Mouse (Mus musculus): ENCODE data around the gene Bckdk. TPM values are rescaled to one million over a fixed set of nuclear protein-coding genes. Genes with fewer than 3 reads are reported as not detected.
"Not testable (repeated sequence)": the region's sequence is repeated elsewhere in the genome, so short reads cannot be mapped to it uniquely, and the experiment has no call there.

Gene Bckdk
- polyA plus RNA-seq, 1 experiment from 2014 or later, result 89.2 TPM

GRCm38 (mm10) chr7:127880431-127880830 is 23.5 kb upstream of the Bckdk start:
- Histone ChIP-seq H3K4me1 (peaks cover 31% of the 10 kb centered on the region), H3K27me3 (no peaks in the 10 kb centered on the region), H3K4me2 (no peak overlapping the region), H3K36me3 (replicated peaks) (peaks cover 77% of the 10 kb centered on the region), H3K27ac (no peak overlapping the region), H3K4me3 (replicated peaks) (no peak overlapping the region), H3K9me3 (no peaks in the 10 kb centered on the region), H3K9ac (no peak overlapping the region)
- WGBS, result 87% methylated on average over 12 of the region's 12 CpGs
- ATAC-seq (ENCODE audit: low FRiP score), result no peak

GRCm38 (mm10) chr7:127885951-127886350 is 17.9 kb upstream of the Bckdk start:
- H3K9ac ChIP-seq, result no peak overlapping the region
- H3K4me1 ChIP-seq, result peaks cover 22% of the 10 kb centered on the region
- H3K27me3 ChIP-seq, result no peaks in the 10 kb centered on the region
- H3K4me3 ChIP-seq (replicated peaks), result no peak overlapping the region
- no peaks in the 10 kb centered on the region for H3K9me3 ChIP-seq
- peaks cover 98% of the 10 kb centered on the region for H3K36me3 ChIP-seq (replicated peaks)
- H3K4me2 ChIP-seq, result no peak overlapping the region
- H3K27ac ChIP-seq, result no peak overlapping the region
- no peak for ATAC-seq (ENCODE audit: low FRiP score)
- 80% methylated on average over 6 of the region's 6 CpGs for WGBS

GRCm38 (mm10) chr7:127886551-127886950 is 17.3 kb upstream of the Bckdk start:
- ATAC-seq (ENCODE audit: low FRiP score), result no peak
- Histone ChIP-seq H3K9me3 (no peaks in the 10 kb centered on the region), H3K4me1 (peaks cover 22% of the 10 kb centered on the region), H3K4me3 (replicated peaks) (no peak overlapping the region), H3K9ac (no peak overlapping the region), H3K4me2 (no peak overlapping the region), H3K27ac (no peak overlapping the region), H3K36me3 (replicated peaks) (peaks cover 92% of the 10 kb centered on the region), H3K27me3 (no peaks in the 10 kb centered on the region)
- WGBS, result 93% methylated on average over 6 of the region's 6 CpGs

- Histone ChIP-seq H3K9ac (no peak overlapping the region), H3K9me3 (no peaks in the 10 kb centered on the region), H3K4me2 (no peak overlapping the region), H3K36me3 (replicated peaks) (peaks cover 85% of the 10 kb centered on the region), H3K27me3 (no peaks in the 10 kb centered on the region), H3K4me1 (peaks cover 22% of the 10 kb centered on the region), H3K27ac (no peak overlapping the region), H3K4me3 (replicated peaks) (no peak overlapping the region)
- ATAC-seq (ENCODE audit: low FRiP score), result no peak
- 86% methylated on average over 8 of the region's 8 CpGs for WGBS
Measured at GRCm38 (mm10) chr7:127887191-127887590, 16.7 kb upstream of the Bckdk start.

- no peak overlapping the region for H3K4me2 ChIP-seq
- H3K27ac ChIP-seq, result no peak overlapping the region
- no peaks in the 10 kb centered on the region for H3K9me3 ChIP-seq
- no peaks in the 10 kb centered on the region for H3K27me3 ChIP-seq
- peaks cover 79% of the 10 kb centered on the region for H3K36me3 ChIP-seq (replicated peaks)
- 85% methylated on average over 3 of the region's 3 CpGs for WGBS
- ATAC-seq (ENCODE audit: low FRiP score), result no peak
- H3K9ac ChIP-seq, result no peak overlapping the region
- H3K4me3 ChIP-seq (replicated peaks), result no peak overlapping the region
- H3K4me1 ChIP-seq, result peaks cover 16% of the 10 kb centered on the region
Measured at GRCm38 (mm10) chr7:127887781-127888180, 16.1 kb upstream of the Bckdk start.

- Histone ChIP-seq H3K9ac (no peak overlapping the region), H3K27ac (no peak overlapping the region), H3K27me3 (no peaks in the 10 kb centered on the region), H3K4me2 (no peak overlapping the region), H3K36me3 (replicated peaks) (peaks cover 75% of the 10 kb centered on the region), H3K4me1 (peaks cover 5% of the 10 kb centered on the region), H3K9me3 (no peaks in the 10 kb centered on the region), H3K4me3 (replicated peaks) (no peak overlapping the region)
- ATAC-seq (ENCODE audit: low FRiP score), result no peak
- WGBS, result 76% methylated on average over 3 of the region's 3 CpGs
Measured at GRCm38 (mm10) chr7:127888821-127889220, 15.1 kb upstream of the Bckdk start.

- no peaks in the 10 kb centered on the region for H3K9me3 ChIP-seq
- H3K27ac ChIP-seq, result no peak within 1 kb of the TSS
- no peak within 1 kb of the TSS for H3K4me2 ChIP-seq
- peaks cover 56% of the 10 kb centered on the region for H3K36me3 ChIP-seq (replicated peaks)
- no peak within 1 kb of the TSS for H3K9ac ChIP-seq
- no peak for ATAC-seq (ENCODE audit: low FRiP score)
- whole genome bisulfite sequencing, result 41% methylated on average over 4 of the region's 4 CpGs
- H3K4me1 ChIP-seq, result peaks cover 10% of the 10 kb centered on the region
- no peak within 1 kb of the TSS for H3K4me3 ChIP-seq (replicated peaks)
- H3K27me3 ChIP-seq, result no peaks in the 10 kb centered on the region
Measured at GRCm38 (mm10) chr7:127890798-127891197, 13.1 kb upstream of the Bckdk start, which contains the start of gene Prss53. Prss53 (minus strand) TSS chr7:127890970.

- H3K9ac ChIP-seq, result 0 out of 2 replicates have a peak overlapping the region, but pooled peaks have one; percentile 59
- peak overlapping the region; percentile 59; the same call in 1 of the 2 replicates for H3K4me3 ChIP-seq (replicated peaks)
- no peak overlapping the region for H3K27ac ChIP-seq
- WGBS, result 86% methylated on average over 5 of the region's 5 CpGs
- peaks cover 19% of the 10 kb centered on the region for H3K36me3 ChIP-seq (replicated peaks)
- ATAC-seq (ENCODE audit: low FRiP score), result no peak
- no peaks in the 10 kb centered on the region for H3K9me3 ChIP-seq
- 0 out of 2 replicates have a peak, but pooled peaks cover 2% of the 10 kb centered on the region for H3K27me3 ChIP-seq
- H3K4me1 ChIP-seq, result peaks cover 10% of the 10 kb centered on the region
- H3K4me2 ChIP-seq, result peak overlapping the region; percentile 82
Measured at GRCm38 (mm10) chr7:127894480-127894879, 9.4 kb upstream of the Bckdk start.

- H3K9ac ChIP-seq, result peak within 1 kb of the TSS; percentile 59
- H3K27me3 ChIP-seq, result 0 out of 2 replicates have a peak, but pooled peaks cover 2% of the 10 kb centered on the region
- peaks cover 9% of the 10 kb centered on the region; the same call in 1 of the 2 replicates for H3K36me3 ChIP-seq (replicated peaks)
- H3K27ac ChIP-seq, result peak within 1 kb of the TSS; percentile 75
- H3K9me3 ChIP-seq, result no peaks in the 10 kb centered on the region
- WGBS, result under 1% methylated on average over 26 of the region's 26 CpGs
- peaks cover 10% of the 10 kb centered on the region for H3K4me1 ChIP-seq
- peak within 1 kb of the TSS; percentile 82 for H3K4me2 ChIP-seq
- H3K4me3 ChIP-seq (replicated peaks), result peak within 1 kb of the TSS; percentile 59
- peak; percentile 98 for ATAC-seq (ENCODE audit: low FRiP score)
Measured at GRCm38 (mm10) chr7:127895442-127895841, 8.4 kb upstream of the Bckdk start, which contains the start of the genes Gm21974 and Vkorc1. Gm21974 (minus strand) TSS chr7:127895454. Vkorc1 (minus strand) TSS chr7:127895617.

- H3K9me3 ChIP-seq; H3K9ac ChIP-seq; H3K27me3 ChIP-seq; H3K36me3 ChIP-seq (replicated peaks); H3K4me1 ChIP-seq: not testable (repeated sequence)
- ATAC-seq (ENCODE audit: low FRiP score), result 0 out of 2 replicates have a peak, but pooled peaks have one; percentile 10
- peak overlapping the region; percentile 59; the same call in 1 of the 2 replicates for H3K4me3 ChIP-seq (replicated peaks)
- 0 out of 2 replicates have a peak overlapping the region, but pooled peaks have one; percentile 25 for H3K27ac ChIP-seq
- H3K4me2 ChIP-seq, result peak overlapping the region; percentile 82
- WGBS, result 75% methylated on average over 7 of the region's 7 CpGs
Measured at GRCm38 (mm10) chr7:127895891-127896290, 8.0 kb upstream of the Bckdk start.

GRCm38 (mm10) chr7:127896384-127896783 is 7.5 kb upstream of the Bckdk start:
- Histone ChIP-seq H3K27me3 (0 out of 2 replicates have a peak, but pooled peaks cover 2% of the 10 kb centered on the region), H3K36me3 (replicated peaks) (peaks cover 7% of the 10 kb centered on the region; the same call in 1 of the 2 replicates), H3K9ac (no peak overlapping the region), H3K4me1 (peaks cover 10% of the 10 kb centered on the region), H3K27ac (no peak overlapping the region), H3K9me3 (no peaks in the 10 kb centered on the region), H3K4me3 (replicated peaks) (no peak overlapping the region), H3K4me2 (no peak overlapping the region)
- WGBS, result 61% methylated on average over 13 of the region's 13 CpGs
- ATAC-seq (ENCODE audit: low FRiP score), result no peak

GRCm38 (mm10) chr7:127897542-127897941 is 6.3 kb upstream of the Bckdk start:
- ATAC-seq (ENCODE audit: low FRiP score), result no peak
- Histone ChIP-seq H3K27ac (no peak overlapping the region), H3K4me3 (replicated peaks) (no peak overlapping the region), H3K36me3 (replicated peaks) (peaks cover 7% of the 10 kb centered on the region; the same call in 1 of the 2 replicates), H3K4me1 (peaks cover 10% of the 10 kb centered on the region), H3K27me3 (0 out of 2 replicates have a peak, but pooled peaks cover 2% of the 10 kb centered on the region), H3K4me2 (no peak overlapping the region), H3K9ac (no peak overlapping the region), H3K9me3 (no peaks in the 10 kb centered on the region)
- 90% methylated on average over 7 of the region's 7 CpGs for WGBS

All from forebrain, embryonic 12.5 days (tissue).